Mouse (Mus musculus): ENCODE measurements around the gene Galnt18. TPM values are rescaled to one million over a fixed set of nuclear protein-coding genes. Genes with fewer than 3 reads are reported as not detected.

Galnt18 gene
- polyA plus RNA-seq, 1 experiment = 4.9 TPM

GRCm38 (mm10) chr7:111680108-111680507, 99.7 kb downstream of the Galnt18 start:
- TF ChIP-seq POLR2A (IDR thresholded peaks at IDR 0.05; ENCODE audit: low read depth, low read length) (no peak), CTCF (IDR thresholded peaks at IDR 0.05; ENCODE audit: extremely low read depth, insufficient read depth, insufficient read length, insufficient replicate concordance) (no peak)
- WGBS = 94% methylated on average over 3 of the region's 3 CpGs
- DNase-seq (ENCODE audit: low read depth in 1 of 2, low spot score in 2 of 2) = no peak
- no peaks in the 10 kb centered on the region for H3K27me3 ChIP-seq (ENCODE audit: control insufficient read depth, insufficient read depth, low read length)
- no peak overlapping the region for H3K27ac ChIP-seq (ENCODE audit: insufficient read depth, low read length)
- no peaks in the 10 kb centered on the region for H3K4me1 ChIP-seq (ENCODE audit: control insufficient read depth, insufficient read depth, insufficient read length)
- H3K4me3 ChIP-seq (ENCODE audit: extremely low read depth, insufficient read depth, insufficient read length) = no peak overlapping the region
- no peaks in the 10 kb centered on the region for H3K36me3 ChIP-seq (ENCODE audit: control insufficient read depth, insufficient read depth, low read length)

GRCm38 (mm10) chr7:111676483-111676882, 103.3 kb downstream of the Galnt18 start:
- TF ChIP-seq CTCF (IDR thresholded peaks at IDR 0.05; ENCODE audit: extremely low read depth, insufficient read depth, insufficient read length, insufficient replicate concordance) (no peak), POLR2A (IDR thresholded peaks at IDR 0.05; ENCODE audit: low read depth, low read length) (no peak)
- DNase-seq (ENCODE audit: low read depth in 1 of 2, low spot score in 2 of 2) = no peak
- WGBS = 79% methylated on average over 3 of the region's 3 CpGs
- Histone ChIP-seq H3K4me3 (ENCODE audit: extremely low read depth, insufficient read depth, insufficient read length) (no peak overlapping the region), H3K27ac (ENCODE audit: insufficient read depth, low read length) (no peak overlapping the region), H3K27me3 (ENCODE audit: control insufficient read depth, insufficient read depth, low read length) (no peaks in the 10 kb centered on the region), H3K4me1 (ENCODE audit: control insufficient read depth, insufficient read depth, insufficient read length) (no peaks in the 10 kb centered on the region), H3K36me3 (ENCODE audit: control insufficient read depth, insufficient read depth, low read length) (no peaks in the 10 kb centered on the region)

DNA sequence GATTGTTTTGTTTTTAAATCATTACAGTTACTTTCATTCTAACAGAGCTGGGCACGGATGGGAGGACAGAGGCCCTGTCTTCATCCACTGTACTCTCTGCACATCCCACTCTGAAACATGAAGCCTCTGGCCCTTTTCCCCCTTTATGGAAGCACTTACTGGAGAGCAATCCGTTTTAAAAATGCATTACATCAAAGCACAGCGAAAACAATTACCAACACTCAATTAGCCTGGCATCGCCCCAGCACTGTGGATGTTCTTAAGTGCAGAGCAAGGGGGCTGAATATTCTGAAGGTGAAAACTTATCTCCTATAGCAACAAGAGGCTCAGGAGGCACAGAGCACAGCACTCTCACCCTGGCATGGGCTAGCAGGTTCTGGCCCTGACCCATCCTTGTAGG, 107.3 kb downstream of the Galnt18 start:
- TF ChIP-seq POLR2A (IDR thresholded peaks at IDR 0.05; ENCODE audit: low read depth, low read length) = no peak
- DNase-seq (ENCODE audit: low read depth in 1 of 2, low spot score in 2 of 2) = no peak
- H3K4me1 ChIP-seq (ENCODE audit: control insufficient read depth, insufficient read depth, insufficient read length) = no peaks in the 10 kb centered on the region
- H3K27ac ChIP-seq (ENCODE audit: insufficient read depth, low read length) = no peak overlapping the region
- no peak overlapping the region for H3K4me3 ChIP-seq (ENCODE audit: extremely low read depth, insufficient read depth, insufficient read length)
- H3K36me3 ChIP-seq (ENCODE audit: control insufficient read depth, insufficient read depth, low read length) = no peaks in the 10 kb centered on the region
- H3K27me3 ChIP-seq (ENCODE audit: control insufficient read depth, insufficient read depth, low read length) = no peaks in the 10 kb centered on the region
- 83% methylated on average over 4 of the region's 4 CpGs for WGBS

GRCm38 (mm10) chr7:111663139-111664073, 116.4 kb downstream of the Galnt18 start:
- no peaks in the 10 kb centered on the region for H3K27me3 ChIP-seq (ENCODE audit: control insufficient read depth, insufficient read depth, low read length)
- WGBS = 78% methylated on average over 14 of the region's 14 CpGs
- no peak overlapping the region for H3K27ac ChIP-seq (ENCODE audit: insufficient read depth, low read length)
- no peak for DNase-seq (ENCODE audit: low read depth in 1 of 2, low spot score in 2 of 2)
- no peaks in the 10 kb centered on the region for H3K4me1 ChIP-seq (ENCODE audit: control insufficient read depth, insufficient read depth, insufficient read length)
- no peak overlapping the region for H3K4me3 ChIP-seq (ENCODE audit: extremely low read depth, insufficient read depth, insufficient read length)
- H3K36me3 ChIP-seq (ENCODE audit: control insufficient read depth, insufficient read depth, low read length) = no peaks in the 10 kb centered on the region
- no peak for TF ChIP-seq POLR2A (IDR thresholded peaks at IDR 0.05; ENCODE audit: low read depth, low read length)

DNA sequence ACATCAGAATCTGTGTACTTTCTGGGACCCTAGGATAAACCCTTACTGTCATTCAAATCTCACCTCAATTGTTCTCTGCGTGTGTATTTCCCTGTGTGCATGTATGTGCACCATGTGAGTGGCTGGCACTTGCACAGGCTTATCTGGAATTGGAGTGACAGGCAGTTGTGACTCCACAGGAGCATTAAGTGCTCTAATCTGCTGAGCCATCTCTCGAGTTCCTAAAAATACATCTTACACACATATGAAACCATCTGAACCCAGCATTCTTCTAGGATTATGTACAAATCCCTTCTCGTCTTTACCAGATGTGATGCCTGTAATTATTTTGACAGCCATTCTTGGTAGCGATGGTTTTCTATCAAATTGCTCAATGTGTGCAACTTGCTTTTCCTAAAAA, 121.2 kb downstream of the Galnt18 start:
- WGBS = 79% methylated on average over 4 of the region's 4 CpGs
- no peak for DNase-seq (ENCODE audit: low read depth in 1 of 2, low spot score in 2 of 2)
- Histone ChIP-seq H3K36me3 (ENCODE audit: control insufficient read depth, insufficient read depth, low read length) (no peaks in the 10 kb centered on the region), H3K4me1 (ENCODE audit: control insufficient read depth, insufficient read depth, insufficient read length) (no peaks in the 10 kb centered on the region), H3K27me3 (ENCODE audit: control insufficient read depth, insufficient read depth, low read length) (no peaks in the 10 kb centered on the region), H3K4me3 (ENCODE audit: extremely low read depth, insufficient read depth, insufficient read length) (no peak overlapping the region), H3K27ac (ENCODE audit: insufficient read depth, low read length) (no peak overlapping the region)
- TF ChIP-seq POLR2A (IDR thresholded peaks at IDR 0.05; ENCODE audit: low read depth, low read length) = no peak
- no peak for TF ChIP-seq CTCF (IDR thresholded peaks at IDR 0.05; ENCODE audit: extremely low read depth, insufficient read depth, insufficient read length, insufficient replicate concordance)

- 95% methylated on average over 8 of the region's 8 CpGs for WGBS
- H3K4me1 ChIP-seq (ENCODE audit: control insufficient read depth, insufficient read depth, insufficient read length) = no peaks in the 10 kb centered on the region
- no peaks in the 10 kb centered on the region for H3K36me3 ChIP-seq (ENCODE audit: control insufficient read depth, insufficient read depth, low read length)
- no peaks in the 10 kb centered on the region for H3K27me3 ChIP-seq (ENCODE audit: control insufficient read depth, insufficient read depth, low read length)
- TF ChIP-seq CTCF (IDR thresholded peaks at IDR 0.05; ENCODE audit: extremely low read depth, insufficient read depth, insufficient read length, insufficient replicate concordance) = no peak
- TF ChIP-seq POLR2A (IDR thresholded peaks at IDR 0.05; ENCODE audit: low read depth, low read length) = no peak
- H3K4me3 ChIP-seq (ENCODE audit: extremely low read depth, insufficient read depth, insufficient read length) = no peak overlapping the region
- no peak overlapping the region for H3K27ac ChIP-seq (ENCODE audit: insufficient read depth, low read length)
- no peak for DNase-seq (ENCODE audit: low read depth in 1 of 2, low spot score in 2 of 2)
Measured at GRCm38 (mm10) chr7:111655002-111655401, 124.8 kb downstream of the Galnt18 start.

DNA sequence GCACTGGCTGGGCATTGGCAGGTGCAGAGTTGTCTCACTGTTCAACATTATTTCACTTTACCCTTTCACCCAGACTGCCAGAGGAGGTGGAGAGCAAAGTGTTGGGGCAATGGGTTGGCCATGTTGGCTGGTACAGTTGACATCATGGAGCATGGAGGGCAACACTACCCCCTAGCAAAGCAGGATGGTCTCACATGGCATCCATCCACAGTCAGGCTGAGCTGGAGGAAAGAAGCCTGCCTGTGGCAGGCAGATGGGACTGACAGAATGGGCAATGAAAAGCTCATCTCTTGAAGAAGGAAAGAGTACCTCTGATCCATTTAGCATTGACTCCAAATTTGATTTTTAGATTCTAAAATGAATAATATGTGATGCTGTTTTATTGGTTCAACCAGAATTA, 125.3 kb downstream of the Galnt18 start:
- no peak for DNase-seq (ENCODE audit: low read depth in 1 of 2, low spot score in 2 of 2)
- H3K36me3 ChIP-seq (ENCODE audit: control insufficient read depth, insufficient read depth, low read length) = no peaks in the 10 kb centered on the region
- H3K4me1 ChIP-seq (ENCODE audit: control insufficient read depth, insufficient read depth, insufficient read length) = no peaks in the 10 kb centered on the region
- H3K27me3 ChIP-seq (ENCODE audit: control insufficient read depth, insufficient read depth, low read length) = no peaks in the 10 kb centered on the region
- no peak for TF ChIP-seq POLR2A (IDR thresholded peaks at IDR 0.05; ENCODE audit: low read depth, low read length)
- no peak for TF ChIP-seq CTCF (IDR thresholded peaks at IDR 0.05; ENCODE audit: extremely low read depth, insufficient read depth, insufficient read length, insufficient replicate concordance)
- H3K27ac ChIP-seq (ENCODE audit: insufficient read depth, low read length) = no peak overlapping the region
- no peak overlapping the region for H3K4me3 ChIP-seq (ENCODE audit: extremely low read depth, insufficient read depth, insufficient read length)

Measured in spleen, adult 2 months (tissue).